Mouse (Mus musculus): ENCODE measurements around the gene Gm10217.

DNA sequence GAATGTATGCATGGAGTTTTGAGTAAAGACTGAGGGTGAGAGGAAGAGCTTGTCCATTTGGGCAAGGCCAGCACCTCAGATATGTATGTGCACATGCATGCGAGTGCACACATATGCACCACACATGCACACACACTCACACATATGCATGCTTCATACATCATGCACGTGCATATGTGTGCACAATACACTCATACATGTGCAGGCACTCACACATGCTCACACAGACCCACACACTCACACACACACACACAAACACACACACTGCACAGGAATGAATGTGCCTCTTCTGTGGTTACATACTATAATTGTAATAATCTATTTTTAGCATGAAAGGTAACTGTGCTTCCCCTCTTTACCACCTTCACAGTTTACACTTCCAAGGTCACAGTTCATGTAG, 35.1 kb downstream of the Gm10217 start:
- TF ChIP-seq POLR2A (IDR thresholded peaks at IDR 0.05; ENCODE audit: low read depth, low read length) (no peak), CTCF (IDR thresholded peaks at IDR 0.05; ENCODE audit: borderline replicate concordance, insufficient read depth, low read length) (no peak)

All from embryonic fibroblast, embryonic 13.5 days (primary cell).